In genomic region chr9:52110738-52111137, GRCm38 (mm10) we compare ENCODE assay signal across 28 mouse cellular contexts. TPM values are rescaled to one million over a fixed set of nuclear protein-coding genes. Genes with fewer than 3 reads are reported as not detected.
DNase-seq lines count a peak whose midpoint lies in the region; ATAC-seq and TF ChIP-seq lines count a peak whose summit lies in the region.
"Had no signal": no experiment of that assay in that cellular context is flagged by ENCODE, and none has a peak within 500 bp of the region (broad histone marks: within the 10 kb centered on the region; RNA-seq: fewer than 3 reads in every experiment).

No protein-coding gene starts in this region.

- H3K9me3 ChIP-seq in liver, embryonic 14.5 days (ENCODE audit: control insufficient read depth, low read length), result no peaks in the 10 kb centered on the region
- H3K9me3 ChIP-seq in liver, embryonic 12.5 days (replicated peaks), result no peaks in the 10 kb centered on the region
- no peaks in the 10 kb centered on the region for H3K9me3 ChIP-seq in G1E (replicated peaks)
- H3K9me3 ChIP-seq: embryonic facial prominence, embryonic 13.5 days; embryonic facial prominence, embryonic 15.5 days; forebrain, embryonic 10.5 days; forebrain, embryonic 12.5 days had no signal

- no peak for DNase-seq in liver, embryonic 14.5 days (ENCODE audit: low read depth in 3 of 3, low spot score in 3 of 3)
- no peak for DNase-seq in G1E (ENCODE audit: low spot score)
- DNase-seq in ovary, adult 18-20 months (ENCODE audit: low spot score), result no peak
- DNase-seq in gastrocnemius, adult 8-10 months (ENCODE audit: low spot score in 2 of 2), result no peak
- DNase-seq: adrenal gland, adult 8-10 months; adrenal gland, postnatal 14 days; adrenal gland, postnatal 36 days; B cell, adult 2 months; cerebellum, adult 11-12 months; cerebellum, adult 2 months; cerebellum, adult 9-10 months; cerebellum, postnatal 10 days; cerebellum, postnatal 25 days; embryo, embryonic 11 days had no signal

- H3K9ac ChIP-seq in liver, embryonic 14.5 days (replicated peaks), result no peak overlapping the region
- no peak overlapping the region for H3K9ac ChIP-seq in liver, embryonic 12.5 days
- H3K9ac ChIP-seq: embryonic facial prominence, embryonic 13.5 days; embryonic facial prominence, embryonic 15.5 days; forebrain, embryonic 12.5 days had no signal

- TF ChIP-seq EP300 in liver, embryonic 14.5 days (IDR thresholded peaks at IDR 0.05; ENCODE audit: low read depth), result peak; percentile 59

- no peaks in the 10 kb centered on the region for H3K36me3 ChIP-seq in liver, embryonic 14.5 days (replicated peaks; ENCODE audit: control insufficient read depth, insufficient read depth, low read depth)
- peaks cover 4% of the 10 kb centered on the region for H3K36me3 ChIP-seq in liver, embryonic 12.5 days
- H3K36me3 ChIP-seq in G1E (replicated peaks), result peaks cover 49% of the 10 kb centered on the region

- no peak for TF ChIP-seq CTCF in liver, embryonic 14.5 days (IDR thresholded peaks at IDR 0.05; ENCODE audit: low read depth)
- TF ChIP-seq CTCF in G1E (IDR thresholded peaks at IDR 0.05; ENCODE audit: low read depth, low read length), result no peak

- H3K27me3 ChIP-seq in liver, embryonic 14.5 days (ENCODE audit: control insufficient read depth, insufficient read depth, low read length), result no peaks in the 10 kb centered on the region
- no peaks in the 10 kb centered on the region for H3K27me3 ChIP-seq in liver, embryonic 12.5 days (replicated peaks)
- no peaks in the 10 kb centered on the region for H3K27me3 ChIP-seq in G1E (ENCODE audit: insufficient read depth, low read length)
- H3K27me3 ChIP-seq: CH12.LX; embryonic facial prominence, embryonic 13.5 days; embryonic facial prominence, embryonic 15.5 days; forebrain, embryonic 12.5 days; Patski had no signal

- no peak overlapping the region for H3K4me2 ChIP-seq in liver, embryonic 14.5 days (ENCODE audit: low read depth)
- no peak overlapping the region for H3K4me2 ChIP-seq in liver, embryonic 12.5 days
- H3K4me2 ChIP-seq: embryonic facial prominence, embryonic 13.5 days; embryonic facial prominence, embryonic 15.5 days; forebrain, embryonic 12.5 days had no signal

- H3K4me1 ChIP-seq in liver, embryonic 14.5 days (replicated peaks; ENCODE audit: control insufficient read depth in 2 of 2, insufficient read depth in 2 of 2, low read length in 1 of 2), result peaks cover 0 to 7% of the 10 kb centered on the region in 2 experiments; a peak in 2 of 4 replicates
- peaks cover 13% of the 10 kb centered on the region for H3K4me1 ChIP-seq in liver, embryonic 12.5 days
- H3K4me1 ChIP-seq in G1E (ENCODE audit: insufficient read depth, low read depth, low read length), result peaks cover 76% of the 10 kb centered on the region
- H3K4me1 ChIP-seq: embryonic facial prominence, embryonic 15.5 days; forebrain, embryonic 10.5 days; forebrain, embryonic 12.5 days had no signal

- H3K4me3 ChIP-seq in liver, embryonic 14.5 days (ENCODE audit: insufficient read depth in 1 of 2, low read depth in 2 of 2, low read length in 2 of 2), result no peak overlapping the region
- no peak overlapping the region for H3K4me3 ChIP-seq in liver, embryonic 12.5 days
- no peak overlapping the region; the same call in 1 of the 2 replicates for H3K4me3 ChIP-seq in G1E (ENCODE audit: low read depth, low read length)
- H3K4me3 ChIP-seq: embryonic facial prominence, embryonic 13.5 days; embryonic facial prominence, embryonic 15.5 days; erythroblast, embryonic 14.5 days; forebrain, embryonic 10.5 days; forebrain, embryonic 12.5 days had no signal

- ATAC-seq in liver, embryonic 14.5 days (ENCODE audit: insufficient read depth), result no peak
- ATAC-seq in liver, embryonic 12.5 days, result no peak
- peak; percentile 56 for ATAC-seq in G1E (ENCODE audit: extremely low read depth, insufficient number of reproducible peaks, low FRiP score, poor library complexity, severe bottlenecking)
- 0 out of 2 replicates have a peak, but pooled peaks have one; percentile 29 for ATAC-seq in common myeloid progenitor, adult 5-6 weeks (replicated peaks; ENCODE audit: low read depth, poor library complexity, severe bottlenecking)
- ATAC-seq in megakaryocyte-erythroid progenitor cell, adult 5-6 weeks (replicated peaks; ENCODE audit: low FRiP score, low TSS enrichment, poor library complexity, severe bottlenecking), result peak; percentile 69
- ATAC-seq: activated CD4-positive, CD25-positive, alpha-beta regulatory T cell, adult 4 months; CD4-positive, CD25-positive, alpha-beta regulatory T cell, adult 4 months; forebrain, embryonic 14.5 days; forebrain, embryonic 16.5 days; Patski had no signal

- 26% methylated on average over 3 of the region's 3 CpGs for WGBS in liver, embryonic 14.5 days (ENCODE audit: insufficient replicate concordance)
- 37% methylated on average over 3 of the region's 3 CpGs for WGBS in liver, embryonic 12.5 days (ENCODE audit: insufficient replicate concordance)

- H3K27ac ChIP-seq in liver, embryonic 14.5 days, result no peak overlapping the region
- H3K27ac ChIP-seq in liver, embryonic 12.5 days, result no peak overlapping the region
- H3K27ac ChIP-seq: embryonic facial prominence, embryonic 13.5 days; embryonic facial prominence, embryonic 15.5 days; forebrain, embryonic 10.5 days; forebrain, embryonic 12.5 days had no signal

RNA-seq across cellular contexts. Expression of gene Zc3h12c, which starts 57.6 kb away (rescaled TPM):
- 0.29 and 0.38 TPM in 2 replicates for polyA plus RNA-seq in liver, embryonic 14.5 days (2012; rRNA removed)
- 0.53 and 0.61 TPM in 2 replicates for polyA plus RNA-seq in liver, embryonic 14.5 days (2014; fragmentation: Nextera tagmentation; extraction: Ambion mirVana)
- polyA plus RNA-seq in liver, embryonic 12.5 days (2016; fragmentation: Nextera tagmentation; extraction: Ambion mirVana), result 0.73 and 0.74 TPM in 2 replicates
- total RNA-seq in G1E (2014; fragmentation: Nextera tagmentation) (16.7 and 17.5 TPM in 2 replicates), G1E (2017) (20.0 and 22.7 TPM in 2 replicates)
- polyA plus RNA-seq in G1E (2012), result 0.42 and 0.63 TPM in 2 replicates
- total RNA-seq in common myeloid progenitor, adult 5-6 weeks (2017), result 4.9 and 8.7 TPM in 2 replicates
- 1.5 and 2.6 TPM in 2 replicates for total RNA-seq in megakaryocyte-erythroid progenitor cell, adult 5-6 weeks (2014; fragmentation: Nextera tagmentation)
- total RNA-seq in megakaryocyte-erythroid progenitor cell, adult 5-6 weeks (2017), result 2.2 and 3.5 TPM in 2 replicates
- total RNA-seq in gastrocnemius, adult 8-10 months (2022), result 10 to 100 TPM in 3 of 4 experiments, 1 to 10 TPM in 1; 9.3 to 14.0 (median 10.5) TPM
- polyA plus RNA-seq: erythroblast, embryonic 14.5 days had no signal

Comparison
In these comparisons a context has a peak if more than half of its experiments do, and no peak if none do; other contexts are left out.
1. ATAC-seq: peak in G1E (single experiment), common myeloid progenitor, adult 5-6 weeks (single experiment) and megakaryocyte-erythroid progenitor cell, adult 5-6 weeks (single experiment); none in liver, embryonic 14.5 days (single experiment) and liver, embryonic 12.5 days (single experiment).